Mouse (Mus musculus) ES-E14 (cell line): ENCODE data around the gene Cks1brt.

ENCODE experiments used
- CHD2 ChIP-seq: IDR thresholded peaks from 2 replicates; pipeline ENCODE4 v1.6.1; 2014; ENCODE audit warnings: mild to moderate bottlenecking, low read depth, low read length, inconsistent platforms
- HCFC1 ChIP-seq: IDR thresholded peaks from 2 replicates; pipeline ENCODE4 v1.6.1; 2012; ENCODE audit warnings: low read length, inconsistent platforms, borderline replicate concordance; ENCODE audit not compliant: insufficient read depth
- ZC3H11A ChIP-seq: IDR thresholded peaks from 2 replicates; pipeline ENCODE4 v1.6.1; 2012; ENCODE audit warnings: low read depth, mild to moderate bottlenecking, inconsistent platforms, low read length, borderline replicate concordance
- ZNF384 ChIP-seq: IDR thresholded peaks from 2 replicates; pipeline ENCODE4 v1.6.1; 2012; ENCODE audit warnings: low read depth, low read length, inconsistent platforms

- TF ChIP-seq CHD2 (no peak), ZC3H11A (no peak), ZNF384 (no peak), HCFC1 (no peak)
Measured at GRCm38 (mm10) chr8:85151624-85152023, at the start of gene Cks1brt.
